Mouse (Mus musculus): ENCODE data around the gene 1700012A03Rik.

1700012A03Rik gene

GRCm38 (mm10) chr6:32072161-32072560 lies 22.1 kb downstream of the 1700012A03Rik start:
- no peak for DNase-seq (ENCODE audit: low spot score in 2 of 2)

GRCm38 (mm10) chr6:32093312-32093711 lies 43.3 kb downstream of the 1700012A03Rik start:
- DNase-seq (ENCODE audit: low spot score in 2 of 2) = no peak

GRCm38 (mm10) chr6:32105547-32106275 lies 55.7 kb downstream of the 1700012A03Rik start:
- DNase-seq (ENCODE audit: low spot score in 2 of 2) = peak in 1 of 2 experiments; percentile 7

All from frontal cortex, postnatal 10 days (tissue).